Mouse (Mus musculus): Measurements from ENCODE around the gene Pigc.

GRCm38 (mm10) chr1:161924321-161924720 is 44.7 kb upstream of the Pigc start:
- TF ChIP-seq POLR2A (IDR thresholded peaks at IDR 0.05; ENCODE audit: low read depth, low read length) (no peak), CTCF (conservative IDR thresholded peaks at IDR 0.05; ENCODE audit: insufficient read depth, insufficient read length, low read depth, low read length) (no peak)

Measured in kidney, adult 2 months (tissue).